Mouse (Mus musculus) heart, adult 2 months (tissue): ENCODE measurements around the gene Cavin1.

Experiments
- CTCF ChIP-seq: fragments of 200-600 bp; IDR thresholded peaks from 2 replicates; pipeline ENCODE4 v1.8.1; 2022; ENCODE audit warnings: antibody characterized with exemption, mild to moderate bottlenecking, moderate library complexity
- EP300 ChIP-seq: fragments of 200-500 bp; IDR thresholded peaks from 2 replicates; pipeline ENCODE4 v1.6.1; 2011; ENCODE audit warnings: low read depth, low read length, control low read depth; ENCODE audit not compliant: insufficient read depth

- TF ChIP-seq CTCF = no peak
- TF ChIP-seq EP300 = no peak
These were observed 46.2 kb downstream of the Cavin1 start for GRCm38 (mm10) chr11:100924386-100924919.
